Comparison of ENCODE assay signal across 9 mouse cellular contexts in the genomic region with DNA sequence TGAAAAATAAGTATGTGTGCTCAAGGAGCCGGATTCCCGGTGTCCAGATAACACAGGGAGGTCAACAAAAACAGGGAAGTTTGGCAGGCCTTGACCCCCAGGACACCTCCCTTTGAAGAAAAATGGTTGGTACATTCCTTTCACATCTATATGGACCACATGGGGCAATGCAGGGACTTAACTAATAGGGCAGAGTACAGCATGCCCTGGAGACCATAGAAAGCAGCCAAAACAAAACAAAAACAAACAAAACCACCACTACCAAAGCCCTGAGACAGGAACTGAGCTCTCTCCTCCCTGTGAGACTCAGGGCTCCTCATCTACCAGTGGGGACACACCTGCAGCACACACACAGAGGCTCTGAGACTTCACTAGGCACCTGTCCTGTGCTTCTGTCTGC. TPM values are rescaled to one million over a fixed set of nuclear protein-coding genes. Genes with fewer than 3 reads are reported as not detected.
DNase-seq lines count a peak whose midpoint lies in the region; ATAC-seq lines count a peak whose summit lies in the region.
"Had no signal": no experiment of that assay in that cellular context is flagged by ENCODE, and none has a peak within 500 bp of the region (broad histone marks: within the 10 kb centered on the region; RNA-seq: fewer than 3 reads in every experiment).

No protein-coding gene starts in this region.

- no peaks in the 10 kb centered on the region for H3K36me3 ChIP-seq in lung, embryonic 16.5 days (ENCODE audit: control insufficient read depth, insufficient read depth, low read length)
- no peaks in the 10 kb centered on the region for H3K36me3 ChIP-seq in forebrain, embryonic 11.5 days (ENCODE audit: control insufficient read depth, insufficient read depth, low read length)
- no peaks in the 10 kb centered on the region for H3K36me3 ChIP-seq in limb, embryonic 12.5 days
- H3K36me3 ChIP-seq in stomach, embryonic 14.5 days (ENCODE audit: control insufficient read depth, insufficient read depth, low read length): no peaks in the 10 kb centered on the region

- H3K27ac ChIP-seq in lung, embryonic 16.5 days (ENCODE audit: low read length): peak overlapping the region; percentile 73
- 0 out of 2 replicates have a peak overlapping the region, but pooled peaks have one; percentile 3 for H3K27ac ChIP-seq in forebrain, embryonic 11.5 days (ENCODE audit: low read depth, low read length)
- H3K27ac ChIP-seq in limb, embryonic 12.5 days: no peak overlapping the region
- H3K27ac ChIP-seq in stomach, embryonic 14.5 days (ENCODE audit: low read length): peak overlapping the region; percentile 72

- H3K4me3 ChIP-seq in lung, embryonic 16.5 days (ENCODE audit: low read length): no peak overlapping the region
- H3K4me3 ChIP-seq in forebrain, embryonic 11.5 days (ENCODE audit: low read depth, low read length): no peak overlapping the region
- no peak overlapping the region for H3K4me3 ChIP-seq in limb, embryonic 12.5 days (replicated peaks)
- H3K4me3 ChIP-seq in stomach, embryonic 14.5 days (ENCODE audit: low read depth, low read length): no peak overlapping the region

- no peaks in the 10 kb centered on the region for H3K9me3 ChIP-seq in lung, embryonic 16.5 days (ENCODE audit: control insufficient read depth, low read length)
- H3K9me3 ChIP-seq in forebrain, embryonic 11.5 days (ENCODE audit: control insufficient read depth, low read length): no peaks in the 10 kb centered on the region
- no peaks in the 10 kb centered on the region for H3K9me3 ChIP-seq in limb, embryonic 12.5 days
- H3K9me3 ChIP-seq in stomach, embryonic 14.5 days (ENCODE audit: control insufficient read depth, low read depth, low read length): no peaks in the 10 kb centered on the region

- peak; percentile 4; the same call in 1 of the 2 replicates for ATAC-seq in lung, embryonic 16.5 days (ENCODE audit: low read depth)
- ATAC-seq in forebrain, embryonic 11.5 days (replicated peaks; ENCODE audit: low FRiP score): peak; percentile 23; the same call in 1 of the 2 replicates
- no peak for ATAC-seq in limb, embryonic 12.5 days (ENCODE audit: insufficient number of reproducible peaks, insufficient read depth, low FRiP score, low TSS enrichment, low read depth)
- ATAC-seq in stomach, embryonic 14.5 days (ENCODE audit: insufficient number of reproducible peaks, insufficient read depth, low FRiP score, low read depth): peak; percentile 42; the same call in 1 of the 2 replicates

- H3K9ac ChIP-seq in lung, embryonic 16.5 days (ENCODE audit: low read length): peak overlapping the region; percentile 12; the same call in 1 of the 2 replicates
- H3K9ac ChIP-seq in forebrain, embryonic 11.5 days (ENCODE audit: low read length): no peak overlapping the region
- 0 out of 2 replicates have a peak overlapping the region, but pooled peaks have one; percentile 27 for H3K9ac ChIP-seq in limb, embryonic 12.5 days (replicated peaks)
- no peak overlapping the region for H3K9ac ChIP-seq in stomach, embryonic 14.5 days (replicated peaks; ENCODE audit: low read depth, low read length)

- peak overlapping the region; percentile 11; the same call in 1 of the 2 replicates for H3K4me2 ChIP-seq in lung, embryonic 16.5 days (ENCODE audit: low read depth, low read length)
- peak overlapping the region; percentile 22 for H3K4me2 ChIP-seq in forebrain, embryonic 11.5 days (ENCODE audit: low read depth, low read length, severe bottlenecking)
- peak overlapping the region; percentile 34; the same call in 1 of the 2 replicates for H3K4me2 ChIP-seq in limb, embryonic 12.5 days
- H3K4me2 ChIP-seq in stomach, embryonic 14.5 days (replicated peaks; ENCODE audit: low read depth, low read length): peak overlapping the region; percentile 32; the same call in 1 of the 2 replicates

- no peaks in the 10 kb centered on the region for H3K27me3 ChIP-seq in lung, embryonic 16.5 days (ENCODE audit: control insufficient read depth, insufficient read depth, low read depth, low read length)
- H3K27me3 ChIP-seq in forebrain, embryonic 11.5 days (ENCODE audit: control insufficient read depth, insufficient read depth, low read length): no peaks in the 10 kb centered on the region
- H3K27me3 ChIP-seq in limb, embryonic 12.5 days: no peaks in the 10 kb centered on the region
- H3K27me3 ChIP-seq in stomach, embryonic 14.5 days (ENCODE audit: control insufficient read depth, insufficient read depth, low read length): no peaks in the 10 kb centered on the region

- 57% methylated on average over 2 of the region's 2 CpGs for WGBS in lung, embryonic 16.5 days
- 60% methylated on average over 2 of the region's 2 CpGs for WGBS in forebrain, embryonic 11.5 days
- WGBS in limb, embryonic 12.5 days: 67% methylated on average over 2 of the region's 2 CpGs
- 55% methylated on average over 2 of the region's 2 CpGs for WGBS in stomach, embryonic 14.5 days

- H3K4me1 ChIP-seq in lung, embryonic 16.5 days (replicated peaks; ENCODE audit: control insufficient read depth, insufficient read depth, low read length): peaks cover 53% of the 10 kb centered on the region
- peaks cover 25% of the 10 kb centered on the region for H3K4me1 ChIP-seq in forebrain, embryonic 11.5 days (replicated peaks; ENCODE audit: control insufficient read depth, insufficient read depth, low read length)
- peaks cover 71% of the 10 kb centered on the region for H3K4me1 ChIP-seq in limb, embryonic 12.5 days (replicated peaks)
- peaks cover 52% of the 10 kb centered on the region for H3K4me1 ChIP-seq in stomach, embryonic 14.5 days (ENCODE audit: control insufficient read depth, insufficient read depth, low read length)

- no peak for DNase-seq in lung, adult 18-20 months
- no peak for DNase-seq in forebrain, embryonic 11.5 days (ENCODE audit: low spot score)
- DNase-seq in cerebellum, adult 11-12 months: no peak
- DNase-seq in right cerebral cortex, postnatal 36 days (ENCODE audit: low spot score in 2 of 2): no peak
- DNase-seq: layer of hippocampus, postnatal 36 days had no signal

RNA-seq across cellular contexts. Expression of a gene that starts 18.9 kb away (rescaled TPM):
- 12.4 and 16.1 TPM in 2 replicates for polyA plus RNA-seq in lung, embryonic 16.5 days (2015; fragmentation: Nextera tagmentation; extraction: Ambion mirVana)
- polyA plus RNA-seq in forebrain, embryonic 11.5 days (2014; fragmentation: Nextera tagmentation; extraction: Ambion mirVana): 8.2 and 9.7 TPM in 2 replicates
- polyA plus RNA-seq in limb, embryonic 12.5 days (2016; fragmentation: Nextera tagmentation; extraction: Ambion mirVana): 6.6 and 8.3 TPM in 2 replicates
- polyA plus RNA-seq in stomach, embryonic 14.5 days (2014; fragmentation: Nextera tagmentation; extraction: Ambion mirVana): 4.4 and 5.2 TPM in 2 replicates
- polyA plus RNA-seq: activated CD4-positive, CD25-positive, alpha-beta regulatory T cell, adult 4 months had no signal

Comparison
In these comparisons a context has a peak if more than half of its experiments do, and no peak if none do; other contexts are left out.
1. H3K9ac ChIP-seq: peak in lung, embryonic 16.5 days (single experiment) and limb, embryonic 12.5 days (single experiment); none in forebrain, embryonic 11.5 days (single experiment) and stomach, embryonic 14.5 days (single experiment).
2. Peak in every context shown above with its lines, with median percentiles within 50 percentile points of each other: H3K4me2 ChIP-seq.